ENCODE assay signal across 10 mouse cellular contexts in the genomic region with DNA sequence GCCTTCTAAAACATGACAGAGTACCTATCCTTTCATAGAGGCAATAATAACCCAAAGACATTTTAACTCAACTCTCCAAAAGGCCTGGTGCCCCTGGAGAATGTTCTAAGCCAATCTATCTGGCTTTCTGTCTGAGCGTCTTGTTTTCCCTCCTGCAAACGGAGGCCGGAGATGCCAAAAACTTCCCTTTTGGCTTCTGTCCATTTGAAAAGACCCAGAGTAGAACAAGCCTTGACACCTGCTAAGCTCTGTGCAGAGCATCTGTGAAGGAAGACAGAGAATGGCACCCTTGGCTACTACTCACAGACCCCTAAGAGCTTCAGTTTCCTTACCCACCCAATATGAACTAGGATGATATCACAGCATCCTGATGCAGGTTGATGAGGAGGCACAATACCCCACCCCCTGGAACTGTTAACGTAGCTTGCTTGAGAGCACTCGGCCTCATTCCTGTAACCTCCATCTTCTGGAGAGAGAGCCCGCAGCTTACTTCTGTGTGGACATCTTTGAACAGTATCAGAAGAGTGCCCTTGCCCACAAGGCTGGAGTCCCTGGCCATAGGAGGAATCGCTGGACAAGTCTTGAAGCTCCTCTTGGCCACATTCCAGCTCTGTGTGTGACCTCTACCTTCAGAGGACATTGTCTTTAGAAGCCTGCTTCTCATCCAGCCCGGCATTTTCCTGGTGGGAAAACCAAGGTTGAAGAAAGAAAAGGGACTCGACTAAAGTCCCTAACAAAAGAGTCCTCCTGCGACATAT. TPM values are rescaled to one million over a fixed set of nuclear protein-coding genes. Genes with fewer than 3 reads are reported as not detected.
DNase-seq lines count a peak whose midpoint lies in the region; ATAC-seq and TF ChIP-seq lines count a peak whose summit lies in the region.
"Had no signal": no experiment of that assay in that cellular context is flagged by ENCODE, and none has a peak within 500 bp of the region (broad histone marks: within the 10 kb centered on the region; RNA-seq: fewer than 3 reads in every experiment).

No protein-coding gene starts in this region.

- DNase-seq in gastrocnemius, adult 2 months = peak; percentile 42
- DNase-seq in gastrocnemius, postnatal 25 days = no peak
- peak; percentile 58 for DNase-seq in liver, adult 2 months (ENCODE audit: extremely low read depth, low read depth, low spot score)
- DNase-seq in forebrain, embryonic 14.5 days (ENCODE audit: low spot score) = no peak
- DNase-seq in kidney, postnatal 36 days = peak; percentile 72 to 73
- DNase-seq in layer of hippocampus, adult 2 months (ENCODE audit: low spot score in 2 of 2) = no peak
- DNase-seq: lung, adult 2 months had no signal

- no peaks in the 10 kb centered on the region for H3K9me3 ChIP-seq in liver, embryonic 12.5 days (replicated peaks)
- H3K9me3 ChIP-seq in forebrain, embryonic 14.5 days (replicated peaks; ENCODE audit: control insufficient read depth, low read length) = no peaks in the 10 kb centered on the region

- TF ChIP-seq CTCF in gastrocnemius, adult 2 months (IDR thresholded peaks at IDR 0.05) = no peak
- TF ChIP-seq CTCF in liver, adult 2 months (IDR thresholded peaks at IDR 0.05; ENCODE audit: low read depth, low read length) = no peak
- TF ChIP-seq CTCF in layer of hippocampus, adult 2 months (conservative IDR thresholded peaks at IDR 0.05) = no peak

- H3K4me2 ChIP-seq in liver, embryonic 12.5 days = no peak overlapping the region
- H3K4me2 ChIP-seq in forebrain, embryonic 14.5 days (ENCODE audit: low read length) = no peak overlapping the region

- intact Hi-C loops in gastrocnemius, adult 2 months (cut with DNase I) = no loop called here

- H3K79me2 ChIP-seq in liver, adult 2 months (ENCODE audit: control insufficient read depth, insufficient read depth, low read length) = peaks cover 88% of the 10 kb centered on the region

- ATAC-seq in liver, embryonic 12.5 days = no peak
- no peak for ATAC-seq in forebrain, embryonic 14.5 days
- no peak for ATAC-seq in frontal cortex, adult (ENCODE audit: low TSS enrichment)

- H3K27me3 ChIP-seq in liver, adult 2 months (ENCODE audit: control insufficient read depth, insufficient read depth, low read length) = no peaks in the 10 kb centered on the region
- H3K27me3 ChIP-seq in liver, embryonic 12.5 days (replicated peaks) = no peaks in the 10 kb centered on the region; the same call in 1 of the 2 replicates
- H3K27me3 ChIP-seq in forebrain, embryonic 14.5 days (replicated peaks; ENCODE audit: control insufficient read depth, insufficient read depth, low read length) = no peaks in the 10 kb centered on the region
- H3K27me3 ChIP-seq: CH12.LX had no signal

- H3K36me3 ChIP-seq in liver, adult 2 months (ENCODE audit: control insufficient read depth, insufficient read depth, low read length) = no peaks in the 10 kb centered on the region
- H3K36me3 ChIP-seq in liver, embryonic 12.5 days = no peaks in the 10 kb centered on the region
- H3K36me3 ChIP-seq in forebrain, embryonic 14.5 days (ENCODE audit: control insufficient read depth, insufficient read depth, low read length) = no peaks in the 10 kb centered on the region

- 47% methylated on average over 10 of the region's 10 CpGs for WGBS in liver, adult 2 months
- 76% methylated on average over 10 of the region's 10 CpGs for WGBS in liver, embryonic 12.5 days (ENCODE audit: insufficient replicate concordance)
- 63% methylated on average over 10 of the region's 10 CpGs for whole genome bisulfite sequencing in forebrain, embryonic 14.5 days

- TF ChIP-seq POLR2A in liver, adult 2 months (IDR thresholded peaks at IDR 0.05; ENCODE audit: extremely low read depth, insufficient read depth, low read length) = no peak

- peaks cover 78% of the 10 kb centered on the region for H3K4me1 ChIP-seq in liver, adult 2 months (ENCODE audit: control insufficient read depth, insufficient read depth, low read length)
- peaks cover 97% of the 10 kb centered on the region for H3K4me1 ChIP-seq in liver, embryonic 12.5 days
- peaks cover 84% of the 10 kb centered on the region for H3K4me1 ChIP-seq in forebrain, embryonic 14.5 days (ENCODE audit: control insufficient read depth, insufficient read depth, low read length)

- peak overlapping the region; percentile 92 for H3K27ac ChIP-seq in gastrocnemius, adult 2 months
- H3K27ac ChIP-seq in liver, adult 2 months (replicated peaks; ENCODE audit: insufficient read depth, low read depth, low read length) = 0 out of 2 replicates have a peak overlapping the region, but pooled peaks have one; percentile 14
- H3K27ac ChIP-seq in liver, embryonic 12.5 days = no peak overlapping the region
- H3K27ac ChIP-seq in forebrain, embryonic 14.5 days (ENCODE audit: low read depth, low read length) = peak overlapping the region; percentile 15; the same call in 1 of the 2 replicates
- no peak overlapping the region for H3K27ac ChIP-seq in layer of hippocampus, adult 2 months

- H3K9ac ChIP-seq in liver, adult 2 months (ENCODE audit: low read depth, low read length) = no peak overlapping the region
- no peak overlapping the region for H3K9ac ChIP-seq in liver, embryonic 12.5 days
- H3K9ac ChIP-seq in forebrain, embryonic 14.5 days (ENCODE audit: low read length) = no peak overlapping the region; the same call in 1 of the 2 replicates

- no peak overlapping the region for H3K4me3 ChIP-seq in gastrocnemius, adult 2 months
- no peak overlapping the region for H3K4me3 ChIP-seq in liver, adult 2 months (ENCODE audit: insufficient read depth, low read depth, low read length)
- H3K4me3 ChIP-seq in liver, embryonic 12.5 days = no peak overlapping the region
- H3K4me3 ChIP-seq in forebrain, embryonic 14.5 days (ENCODE audit: low read depth, low read length) = no peak overlapping the region
- H3K4me3 ChIP-seq in layer of hippocampus, adult 2 months = no peak overlapping the region

RNA-seq across cellular contexts. Expression of a gene that starts 9.1 kb away (rescaled TPM):
- 10 to 100 TPM; 27.4 to 34.5 TPM for total RNA-seq in gastrocnemius, adult 2 months (2021)
- 10 to 100 TPM; 26.4 to 29.8 TPM for total RNA-seq in gastrocnemius, postnatal 25 days (2021)
- total RNA-seq in liver, adult 2 months (2014; rRNA removed) = 5.3 and 10.1 TPM in 2 replicates
- polyA plus RNA-seq in liver, adult 2 months (2012; rRNA removed) = 10.2 and 11.0 TPM in 2 replicates
- polyA plus RNA-seq in liver, embryonic 12.5 days (2016; fragmentation: Nextera tagmentation; extraction: Ambion mirVana) = 9.1 and 10.2 TPM in 2 replicates
- 37.0 and 43.8 TPM in 2 replicates for polyA plus RNA-seq in forebrain, embryonic 14.5 days (2014; fragmentation: Nextera tagmentation; extraction: Ambion mirVana)
- total RNA-seq in layer of hippocampus, adult 2 months (2021) = 10 to 100 TPM; 87.7 to 99.3 TPM

Comparison
In these comparisons a context has a peak if more than half of its experiments do, and no peak if none do; other contexts are left out.
1. DNase-seq: peak in gastrocnemius, adult 2 months (single experiment), liver, adult 2 months (single experiment) and kidney, postnatal 36 days (2 of 2); none in gastrocnemius, postnatal 25 days (single experiment), forebrain, embryonic 14.5 days (single experiment) and layer of hippocampus, adult 2 months (0 of 2).
2. H3K27ac ChIP-seq: peak in gastrocnemius, adult 2 months (single experiment), liver, adult 2 months (single experiment) and forebrain, embryonic 14.5 days (single experiment); none in liver, embryonic 12.5 days (single experiment) and layer of hippocampus, adult 2 months (single experiment).